Mouse (Mus musculus) stomach, adult 2 months (tissue): ENCODE results near the gene Fgf11. TPM values are rescaled to one million over a fixed set of nuclear protein-coding genes. Genes with fewer than 3 reads are reported as not detected.

ENCODE experiments used
- polyA plus RNA-seq: library from polyadenylated mRNA; depleted of rRNA; stranded (reverse); fragments of >200 nt; gene quantifications from 2 replicates; pipeline ENCODE4 v1.2.3, GENCODE M21; 2012; rRNA removed

Gene Fgf11
- 2.3 and 2.6 TPM in 2 replicates for polyA plus RNA-seq

GRCm38 (mm10) chr11:69801379-69801977, at the start of gene Fgf11:
Gene Fgf11, minus strand, starts transcription at chr11:69801857.

GRCm38 (mm10) chr11:69846198-69846680, 44.6 kb upstream of the Fgf11 start, which contains the start of gene Plscr3:
Gene Plscr3, plus strand, starts transcription at chr11:69846376.

GRCm38 (mm10) chr11:69837952-69838713, 36.5 kb upstream of the Fgf11 start, which contains the start of gene Tmem256:
Gene Tmem256, plus strand, starts transcription at chr11:69838514.

GRCm38 (mm10) chr11:69837604-69837951, 35.9 kb upstream of the Fgf11 start, which contains the start of gene Nlgn2:
Gene Nlgn2, minus strand, starts transcription at chr11:69837784.

GRCm38 (mm10) chr11:69822080-69822479, 20.4 kb upstream of the Fgf11 start, which contains the start of gene Spem1:
Gene Spem1, minus strand, starts transcription at chr11:69822180.

GRCm38 (mm10) chr11:69818365-69818764, 16.7 kb upstream of the Fgf11 start, which contains the start of gene Spem2:
Gene Spem2, minus strand, starts transcription at chr11:69818465.

GRCm38 (mm10) chr11:69815155-69815554, 13.5 kb upstream of the Fgf11 start, which contains the start of gene Gm39566:
Gene Gm39566, minus strand, starts transcription at chr11:69815298.

GRCm38 (mm10) chr11:69804972-69805909, 3.6 kb upstream of the Fgf11 start, which contains the start of gene Tmem102:
Gene Tmem102, minus strand, starts transcription at chr11:69805624.

GRCm38 (mm10) chr11:69795168-69795982, 6.3 kb downstream of the Fgf11 start, which contains the start of gene Chrnb1:
Gene Chrnb1, minus strand, starts transcription at chr11:69795943.

GRCm38 (mm10) chr11:69765221-69766125, 36.2 kb downstream of the Fgf11 start, which contains the start of gene Zbtb4:
Gene Zbtb4, plus strand, starts transcription at chr11:69765912.

GRCm38 (mm10) chr11:69761868-69762267, 39.8 kb downstream of the Fgf11 start, which contains the start of gene Slc35g3:
Gene Slc35g3, minus strand, starts transcription at chr11:69761968.

GRCm38 (mm10) chr11:69758478-69758970, 43.1 kb downstream of the Fgf11 start, which contains the start of gene Polr2a:
Gene Polr2a, minus strand, starts transcription at chr11:69758637.

Other genes with a start within 250 kb of the Fgf11 start
- gene Efnb3, start 241.7 kb downstream of the Fgf11 start, polyA plus RNA-seq = 0.27 and 0.34 TPM in 2 replicates
- 8.5 and 11.1 TPM in 2 replicates for gene Wrap53, start 221.6 kb downstream of the Fgf11 start, polyA plus RNA-seq
- 22.0 and 27.4 TPM in 2 replicates for gene Trp53, start 221.5 kb downstream of the Fgf11 start, polyA plus RNA-seq
- 4.4 and 7.2 TPM in 2 replicates for gene Atp1b2, start 195.9 kb downstream of the Fgf11 start, polyA plus RNA-seq
- not detected in 2 replicates for gene Shbg, start 184.0 kb downstream of the Fgf11 start, polyA plus RNA-seq
- gene Sat2, start 179.8 kb downstream of the Fgf11 start, polyA plus RNA-seq = 0.60 and 0.94 TPM in 2 replicates
- gene Fxr2, start 168.9 kb downstream of the Fgf11 start, polyA plus RNA-seq = 26.3 and 30.1 TPM in 2 replicates
- 5.0 and 6.1 TPM in 2 replicates for gene Sox15, start 146.5 kb downstream of the Fgf11 start, polyA plus RNA-seq
- 79.1 and 96.6 TPM in 2 replicates for gene Mpdu1, start 139.2 kb downstream of the Fgf11 start, polyA plus RNA-seq
- gene Cd68, start 135.7 kb downstream of the Fgf11 start, polyA plus RNA-seq = 19.8 and 26.7 TPM in 2 replicates
- 47.2 and 66.8 TPM in 2 replicates for gene Eif4a1, start 129.4 kb downstream of the Fgf11 start, polyA plus RNA-seq
- gene Senp3, start 119.8 kb downstream of the Fgf11 start, polyA plus RNA-seq = 10.6 and 12.6 TPM in 2 replicates
- 1.0 and 1.7 TPM in 2 replicates for gene Tnfsf13, start 116.1 kb downstream of the Fgf11 start, polyA plus RNA-seq
- 15.9 and 22.7 TPM in 2 replicates for gene Tnfsf12, start 106.0 kb downstream of the Fgf11 start, polyA plus RNA-seq
- gene Tnfsfm13, start 105.8 kb downstream of the Fgf11 start, polyA plus RNA-seq = 4.2 and 5.1 TPM in 2 replicates
- 7.3 and 12.3 TPM in 2 replicates for gene Polr2a, start 43.2 kb downstream of the Fgf11 start, polyA plus RNA-seq
- 0.12 and 0.19 TPM in 2 replicates for gene Slc35g3, start 39.9 kb downstream of the Fgf11 start, polyA plus RNA-seq
- gene Zbtb4, start 35.9 kb downstream of the Fgf11 start, polyA plus RNA-seq = 10.3 and 17.5 TPM in 2 replicates
- gene Chrnb1, start 5.9 kb downstream of the Fgf11 start, polyA plus RNA-seq = 3.2 and 5.8 TPM in 2 replicates
- 23.4 and 35.3 TPM in 2 replicates for gene Tmem102, start 3.8 kb upstream of the Fgf11 start, polyA plus RNA-seq
- not detected in 2 replicates for gene Gm39566, start 13.4 kb upstream of the Fgf11 start, polyA plus RNA-seq
- not detected in 2 replicates for gene Spem2, start 16.6 kb upstream of the Fgf11 start, polyA plus RNA-seq
- gene Spem1, start 20.3 kb upstream of the Fgf11 start, polyA plus RNA-seq = 0.05 TPM in 1 of 2 replicates, not detected in the other
- gene Nlgn2, start 35.9 kb upstream of the Fgf11 start, polyA plus RNA-seq = 10.0 and 11.0 TPM in 2 replicates
- gene Tmem256, start 36.7 kb upstream of the Fgf11 start, polyA plus RNA-seq = 105 and 145 TPM in 2 replicates
- 51.9 and 53.6 TPM in 2 replicates for gene Plscr3, start 44.5 kb upstream of the Fgf11 start, polyA plus RNA-seq
- gene Tnk1, start 56.9 kb upstream of the Fgf11 start, polyA plus RNA-seq = 18.6 and 19.9 TPM in 2 replicates
- gene Tmem95, start 76.2 kb upstream of the Fgf11 start, polyA plus RNA-seq = not detected in 2 replicates
- gene Kctd11, start 79.5 kb upstream of the Fgf11 start, polyA plus RNA-seq = 7.2 and 8.2 TPM in 2 replicates
- 0.81 and 1.9 TPM in 2 replicates for gene Acap1, start 93.7 kb upstream of the Fgf11 start, polyA plus RNA-seq
- gene 2810408A11Rik, start 99.1 kb upstream of the Fgf11 start, polyA plus RNA-seq = 0.77 and 1.0 TPM in 2 replicates
- 11.5 and 14.7 TPM in 2 replicates for gene Neurl4, start 99.2 kb upstream of the Fgf11 start, polyA plus RNA-seq
- gene Gps2, start 112.0 kb upstream of the Fgf11 start, polyA plus RNA-seq = 71.1 and 72.4 TPM in 2 replicates
- gene Eif5a, start 120.1 kb upstream of the Fgf11 start, polyA plus RNA-seq = 152 and 162 TPM in 2 replicates
- 26.1 and 33.8 TPM in 2 replicates for gene Ybx2, start 133.9 kb upstream of the Fgf11 start, polyA plus RNA-seq
- 51.9 and 55.0 TPM in 2 replicates for gene Slc2a4, start 146.3 kb upstream of the Fgf11 start, polyA plus RNA-seq
- gene Cldn7, start 162.9 kb upstream of the Fgf11 start, polyA plus RNA-seq = 3.6 and 4.8 TPM in 2 replicates
- 39.4 and 42.7 TPM in 2 replicates for gene Ctdnep1, start 179.3 kb upstream of the Fgf11 start, polyA plus RNA-seq
- 27.8 and 29.8 TPM in 2 replicates for gene Elp5, start 180.7 kb upstream of the Fgf11 start, polyA plus RNA-seq
- 180 and 211 TPM in 2 replicates for gene Gabarap, start 189.3 kb upstream of the Fgf11 start, polyA plus RNA-seq
- 2.7 and 4.8 TPM in 2 replicates for gene Phf23, start 193.9 kb upstream of the Fgf11 start, polyA plus RNA-seq
- 5.2 and 6.7 TPM in 2 replicates for gene Dvl2, start 198.7 kb upstream of the Fgf11 start, polyA plus RNA-seq
- gene Acadvl, start 213.6 kb upstream of the Fgf11 start, polyA plus RNA-seq = 53.2 and 55.7 TPM in 2 replicates
- 5.7 and 6.6 TPM in 2 replicates for gene Dlg4, start 215.1 kb upstream of the Fgf11 start, polyA plus RNA-seq